Mouse (Mus musculus) megakaryocyte, embryonic 14.5 days (primary cell): ENCODE measurements at regions not wholly inside any gene's neighbourhood (a gene's known extent, or its start where the extent isn't known, plus 50 kb on each side); places are given as distances from the start of the nearest gene placed in this dataset.

Source experiments
- FLI1 ChIP-seq: IDR thresholded peaks from 2 replicates; pipeline ENCODE4 v1.6.1; 2012; ENCODE audit warnings: low read length, inconsistent platforms, mixed read lengths
- GATA1 ChIP-seq: IDR thresholded peaks from 3 replicates; pipeline ENCODE4 v1.6.1; 2012; ENCODE audit warnings: mixed read lengths, low read length, inconsistent platforms, borderline replicate concordance

GRCm38 (mm10) chr1:184335281-184335680, 301.2 kb upstream of the 1700056E22Rik start:
- TF ChIP-seq FLI1 (no peak), GATA1 (no peak)
